Mouse (Mus musculus): ENCODE results near the gene Mkrn1.

DNA sequence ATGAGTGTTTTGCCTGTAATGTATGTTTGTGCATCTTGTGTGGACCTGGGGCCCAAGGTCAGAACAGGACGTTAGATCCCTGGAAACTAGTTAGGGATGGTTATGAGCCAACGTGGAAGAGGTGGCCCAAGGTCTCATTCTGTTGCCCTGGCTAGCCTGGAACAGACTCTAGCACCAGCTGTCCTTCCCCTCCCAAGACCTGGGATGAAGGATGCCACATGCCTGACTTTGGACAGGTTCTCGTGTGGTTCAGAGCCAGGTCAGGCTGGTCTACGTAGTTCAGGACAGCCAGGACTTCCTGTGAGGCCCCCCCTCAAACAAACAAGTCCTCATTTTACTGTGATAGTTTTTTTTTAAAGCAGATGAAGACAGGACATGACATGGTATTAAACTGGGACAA lies 24.3 kb downstream of the Mkrn1 start:
- TF ChIP-seq CTCF (IDR thresholded peaks at IDR 0.05; ENCODE audit: low read depth) (no peak), EP300 (IDR thresholded peaks at IDR 0.05; ENCODE audit: low read depth) (no peak)
